Mouse (Mus musculus): ENCODE results near the gene Elf4.

DNA sequence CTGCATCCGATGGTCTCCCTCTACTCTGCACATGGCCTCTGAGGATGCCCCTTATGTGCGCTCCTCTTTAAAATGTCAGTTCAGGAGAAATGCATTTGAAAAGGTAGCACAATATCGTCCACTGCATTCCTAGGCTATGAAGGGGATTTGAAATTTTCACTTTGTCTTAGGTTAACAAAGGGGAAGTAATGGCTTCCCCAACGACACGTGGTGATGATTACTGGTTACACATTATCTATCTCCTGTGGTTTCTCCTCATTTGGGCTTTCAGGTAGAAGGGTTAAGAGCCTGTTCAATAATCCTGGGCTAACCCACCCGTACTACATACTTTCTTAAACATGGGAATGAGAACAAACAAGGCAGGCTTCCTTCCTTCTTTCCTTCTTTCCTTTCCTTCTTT, 73.6 kb downstream of the Elf4 start:
- TF ChIP-seq POLR2A (IDR thresholded peaks at IDR 0.05; ENCODE audit: insufficient read depth, low read depth, low read length) (no peak), CTCF (IDR thresholded peaks at IDR 0.05; ENCODE audit: insufficient read depth, low read depth, low read length) (no peak)

All from olfactory bulb, adult 2 months (tissue).